Mouse (Mus musculus) frontal cortex, postnatal 10 days (tissue): Measurements from ENCODE around the gene Olfr1128.
"Not testable (repeated sequence)": the region's sequence is repeated elsewhere in the genome, so short reads cannot be mapped to it uniquely, and the experiment has no call there.

Source experiments
- DNase-seq, 2 experiments: peaks; one replicate each; pipeline ENCODE4 v3.0.0; 2022; ENCODE audit warnings: low spot score in 2 of 2, mixed read lengths in 1 of 2

The Olfr1128 gene

GRCm38 (mm10) chr2:87545442-87545841, at the start of gene Olfr1128:
Olfr1128 (minus strand) TSS chr2:87545542.
- DNase-seq: no peak

GRCm38 (mm10) chr2:87573602-87574001, 28.3 kb upstream of the Olfr1128 start, which contains the start of gene Olfr1129:
Olfr1129 (plus strand) TSS chr2:87573902.
- not testable (repeated sequence) for DNase-seq

GRCm38 (mm10) chr2:87534826-87535225, 10.5 kb downstream of the Olfr1128 start:
- no peak for DNase-seq

- DNase-seq: no peak
These were observed 13.8 kb downstream of the Olfr1128 start, which contains the start of gene Olfr153 for GRCm38 (mm10) chr2:87531496-87531895. Olfr153 (plus strand) TSS chr2:87531796.

GRCm38 (mm10) chr2:87525899-87526616, 19.3 kb downstream of the Olfr1128 start:
- not testable (repeated sequence) for DNase-seq

- DNase-seq: no peak
These were observed 24.7 kb downstream of the Olfr1128 start for GRCm38 (mm10) chr2:87520651-87521050.

- DNase-seq: no peak
These were observed 28.8 kb downstream of the Olfr1128 start for GRCm38 (mm10) chr2:87516581-87516980.

- no peak for DNase-seq
These were observed 29.8 kb downstream of the Olfr1128 start for GRCm38 (mm10) chr2:87515457-87516060.

- no peak for DNase-seq
These were observed 30.3 kb downstream of the Olfr1128 start for GRCm38 (mm10) chr2:87515046-87515445.

- DNase-seq: no peak
These were observed 39.1 kb downstream of the Olfr1128 start, which contains the start of gene Pramel6 for GRCm38 (mm10) chr2:87506265-87506664. Pramel6 (plus strand) TSS chr2:87506565.

GRCm38 (mm10) chr2:87496993-87497392, 48.3 kb downstream of the Olfr1128 start, which contains the start of gene Pramel7:
Pramel7 (minus strand) TSS chr2:87497093.
- DNase-seq: not testable (repeated sequence)
